Mouse (Mus musculus): ENCODE data around the gene H2-T22.

H2-T22 gene

DNA sequence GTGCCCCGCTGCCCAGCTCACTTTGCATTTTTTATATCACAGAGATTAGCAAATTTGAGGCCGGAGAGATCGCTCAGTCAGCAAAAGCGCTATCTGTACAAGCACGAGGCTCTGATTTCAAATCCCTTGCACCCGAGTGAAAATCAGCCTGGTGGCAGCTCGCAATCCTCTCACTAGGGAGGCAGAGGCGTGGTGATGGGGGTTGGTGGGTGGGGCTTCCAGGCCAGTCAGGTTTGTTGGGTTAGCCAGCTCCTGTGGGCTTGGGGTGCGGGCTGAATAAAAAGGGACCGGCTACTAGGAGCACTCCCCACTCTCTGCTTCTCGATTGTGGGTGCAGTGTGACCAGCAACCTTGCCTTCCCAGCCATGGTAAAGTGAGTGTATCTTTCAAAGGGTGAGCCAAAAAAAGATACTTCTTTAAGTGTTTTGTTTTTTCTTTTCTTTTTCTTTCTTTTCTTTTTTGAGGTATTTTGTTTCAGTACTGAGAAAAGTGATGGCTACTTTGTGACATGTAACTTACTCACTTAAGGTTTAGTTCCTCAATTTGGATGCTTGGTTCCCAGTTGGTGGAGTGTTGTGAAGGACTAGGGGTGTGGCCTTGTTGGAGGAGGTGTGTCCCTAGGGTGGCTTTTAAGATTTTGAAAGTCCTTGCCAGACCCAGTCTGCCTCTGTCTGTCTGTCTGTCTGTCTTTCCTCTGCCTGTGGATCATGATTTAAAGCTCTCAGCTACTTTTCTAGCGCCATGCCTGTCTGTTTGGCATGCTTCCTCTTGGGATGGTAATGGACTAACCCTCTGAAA, 44.6 kb downstream of the H2-T22 start:
- DNase-seq: no peak

DNA sequence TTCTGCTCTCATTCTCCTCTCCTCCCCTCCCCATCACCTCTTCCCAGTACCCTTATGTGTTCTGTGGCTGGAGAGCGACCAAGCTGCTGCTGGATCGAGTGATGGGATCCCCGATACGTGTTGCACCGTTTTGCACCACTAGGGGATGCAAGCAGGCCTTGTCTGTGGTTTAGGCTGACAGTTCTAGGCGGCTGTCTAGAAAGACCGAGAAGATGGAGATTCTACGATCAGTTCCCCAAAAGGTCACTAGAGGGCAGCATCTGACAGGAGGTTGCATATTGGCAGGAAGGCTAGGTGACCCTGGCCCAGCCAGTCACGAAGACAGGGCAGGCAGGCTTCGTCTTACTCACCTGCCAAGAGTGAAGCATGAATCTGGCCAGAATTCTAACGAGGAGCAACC, 45.6 kb downstream of the H2-T22 start:
- peak; percentile 98 to 99 for DNase-seq

DNA sequence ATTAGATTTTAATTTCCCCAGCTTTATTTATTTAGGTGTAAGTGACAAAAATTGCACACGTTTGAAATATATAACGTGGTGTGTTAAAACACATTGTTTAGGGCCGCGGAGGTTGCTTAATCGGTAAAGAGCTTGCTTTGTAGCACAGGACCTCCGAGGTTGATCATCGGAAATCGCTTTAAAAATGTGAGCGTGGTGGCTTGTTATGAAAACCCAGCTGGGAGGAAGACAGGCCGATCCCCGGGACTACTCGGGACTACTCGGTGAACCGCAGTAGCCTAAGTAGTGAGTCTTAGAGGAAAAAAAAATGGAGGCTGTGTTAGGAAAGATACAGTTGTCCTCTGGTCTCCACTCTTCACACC, 47.7 kb downstream of the H2-T22 start:
- no peak for DNase-seq

DNA sequence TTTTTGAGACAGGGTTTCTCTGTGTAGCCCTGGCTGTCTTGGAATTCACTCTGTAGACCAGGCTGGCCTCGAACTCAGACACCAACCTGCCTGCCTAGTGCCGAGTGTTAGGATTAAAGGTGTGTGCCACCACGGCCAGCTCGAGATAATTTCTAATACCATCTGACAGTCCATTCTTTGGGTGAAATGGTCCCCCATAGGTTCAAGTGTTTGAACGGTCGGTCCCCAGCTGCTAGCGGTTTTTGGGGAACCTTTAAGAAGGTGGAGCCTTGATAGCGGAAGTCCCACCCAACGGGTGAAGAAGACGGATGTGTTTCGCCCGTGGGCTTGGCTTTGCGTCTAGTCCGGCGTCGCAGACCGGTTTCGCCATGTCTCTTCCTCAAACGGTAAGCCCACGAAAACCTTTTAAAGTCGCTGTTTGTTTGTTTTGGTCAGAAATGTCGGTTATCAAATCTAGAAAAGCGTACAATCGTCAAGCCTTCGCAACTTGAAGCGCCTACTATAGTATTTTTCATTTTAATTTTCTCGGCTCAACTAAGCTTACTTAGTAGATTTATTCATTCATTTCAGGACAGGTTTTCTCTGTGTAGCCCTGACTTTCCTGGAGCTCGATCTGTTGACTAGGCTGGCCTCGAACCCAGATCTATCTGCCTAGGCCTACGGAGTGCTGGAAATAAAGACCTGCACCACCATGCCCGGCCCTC, 48.2 kb downstream of the H2-T22 start:
- peak; percentile 86 for DNase-seq

DNA sequence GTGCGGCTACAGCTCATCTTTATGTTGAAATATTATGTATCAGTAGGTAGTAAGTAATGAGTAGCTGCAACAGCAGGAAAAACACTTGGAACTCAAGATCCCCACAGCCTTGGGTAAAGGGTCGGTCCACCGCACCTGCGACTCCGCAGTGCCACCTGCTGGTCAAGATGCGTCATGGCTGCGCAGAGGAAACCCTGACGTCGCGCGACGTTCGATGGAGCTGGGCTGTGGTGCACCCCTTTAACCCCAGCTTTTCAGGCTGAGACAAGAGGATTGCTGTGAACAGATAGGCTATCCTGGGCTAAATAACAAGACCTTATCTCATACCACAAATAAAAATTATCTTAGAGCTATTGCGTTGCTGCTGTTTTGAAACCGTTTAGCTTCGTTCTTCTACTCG, 48.9 kb downstream of the H2-T22 start:
- DNase-seq: peak; percentile 89 to 90

DNA sequence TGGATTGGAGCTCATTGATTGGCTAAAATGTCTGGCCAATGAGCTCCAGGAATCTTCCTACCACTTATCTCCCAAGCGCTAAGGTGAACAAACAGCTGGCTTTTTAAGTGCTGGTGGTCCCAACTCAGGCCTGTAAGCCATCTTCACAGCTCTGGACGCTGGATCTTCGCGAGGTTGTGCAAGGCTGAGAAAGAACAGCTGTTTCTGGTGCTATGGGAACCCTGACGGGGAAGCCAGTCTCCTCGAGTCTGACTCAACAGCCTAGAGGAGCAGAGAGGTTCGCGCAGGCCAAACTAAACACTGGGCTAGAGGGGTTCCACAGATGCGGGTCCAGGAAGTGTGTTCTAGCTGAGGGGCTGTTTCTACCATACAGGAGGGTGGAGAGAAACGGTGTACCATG, 50.8 kb downstream of the H2-T22 start:
- DNase-seq: no peak
